Mouse (Mus musculus) heart, postnatal 14 days (tissue): ENCODE measurements around the gene Tmem63c. TPM values are rescaled to one million over a fixed set of nuclear protein-coding genes. Genes with fewer than 3 reads are reported as not detected.
A peak's percentile ranks its signal among the peaks of the same experiment; 100 is the strongest.

ENCODE experiments used
- DNase-seq, 2 experiments: peaks; one replicate each; pipeline ENCODE4 v3.0.0; 2021 to 2022
- intact Hi-C: fragments of 180-260 bp; cut with DNase I; formaldehyde crosslinking; loops from one replicate; pipeline ENCODE4 v1.15.1; 2025
- microRNA-seq, 2 experiments: library from miRNA; unstranded; fragments of <30 nt; microRNA quantifications; one replicate each; pipeline ENCODE4 v1.2.0; 2021 to 2022
- total RNA-seq, 2 experiments: library from RNA; stranded (reverse); gene quantifications; 2 replicates each; pipeline ENCODE4 v1.2.3; 2021

The Tmem63c gene
- total RNA-seq, 2 experiments from 2014 or later: 0.07 TPM; not detected in 1

DNA sequence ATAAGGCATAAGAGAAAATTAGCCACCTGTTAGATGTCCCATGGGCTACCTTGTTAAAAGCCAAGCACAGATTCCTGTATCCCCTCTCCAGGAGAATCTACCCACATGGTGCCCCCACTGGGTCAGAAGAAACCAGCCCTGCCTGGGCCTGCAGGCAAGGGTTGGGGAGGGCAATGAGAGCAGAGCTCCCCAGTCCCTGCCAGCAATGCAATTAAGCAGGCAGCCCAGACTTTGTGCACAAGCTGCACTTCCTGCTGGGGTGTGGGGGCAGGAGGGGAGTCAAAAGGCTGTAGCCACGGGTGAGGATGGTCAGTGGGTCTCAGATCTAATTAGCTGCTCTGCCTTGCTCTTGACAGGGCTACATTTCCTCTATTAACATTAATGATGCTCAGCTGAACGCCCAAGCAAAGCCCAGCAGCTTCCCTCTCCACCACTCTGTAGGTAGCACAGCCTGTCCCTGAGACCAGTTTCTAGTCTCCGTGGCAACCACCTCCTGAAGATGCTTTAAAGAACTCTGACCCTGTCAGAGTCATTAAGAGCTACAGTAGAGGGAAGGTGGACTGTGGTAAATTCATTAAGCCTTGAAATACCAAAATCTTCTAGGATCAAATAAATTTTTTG is 86.3 kb downstream of the Tmem63c start:
- DNase-seq: no peak
- intact Hi-C loops: no loop called here

DNA sequence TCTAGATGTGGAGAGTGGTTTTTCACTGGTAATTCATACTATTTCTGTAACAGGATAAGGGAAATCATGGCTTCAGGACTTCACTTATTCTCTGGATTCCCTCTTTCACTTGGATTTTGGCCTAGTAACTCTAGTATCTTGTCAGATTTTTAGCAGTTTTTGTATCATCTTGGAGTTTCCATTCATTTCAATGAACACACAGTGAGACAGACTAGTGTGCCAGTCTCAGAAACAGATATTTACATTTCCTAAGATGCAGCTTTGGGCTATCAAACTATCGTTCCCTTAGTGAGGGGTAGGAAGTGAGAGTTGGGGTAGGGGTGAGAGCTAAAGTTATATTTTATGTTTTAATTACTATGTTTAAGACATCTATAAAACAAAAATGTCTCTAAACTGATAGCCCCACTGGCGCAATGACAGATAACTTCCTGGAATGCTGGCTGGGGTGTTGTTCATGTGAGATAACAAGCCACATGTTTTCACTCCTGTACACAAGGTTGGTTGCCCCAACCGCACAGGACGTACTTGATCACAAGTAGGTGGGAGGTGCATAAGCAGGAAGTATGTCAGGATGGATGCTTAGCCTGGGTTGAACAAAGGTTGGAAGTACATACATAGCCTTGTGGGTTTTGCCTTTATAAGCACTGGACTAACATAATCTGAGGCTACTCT is 100.9 kb downstream of the Tmem63c start:
- intact Hi-C loops: no loop called here
- no peak for DNase-seq

DNA sequence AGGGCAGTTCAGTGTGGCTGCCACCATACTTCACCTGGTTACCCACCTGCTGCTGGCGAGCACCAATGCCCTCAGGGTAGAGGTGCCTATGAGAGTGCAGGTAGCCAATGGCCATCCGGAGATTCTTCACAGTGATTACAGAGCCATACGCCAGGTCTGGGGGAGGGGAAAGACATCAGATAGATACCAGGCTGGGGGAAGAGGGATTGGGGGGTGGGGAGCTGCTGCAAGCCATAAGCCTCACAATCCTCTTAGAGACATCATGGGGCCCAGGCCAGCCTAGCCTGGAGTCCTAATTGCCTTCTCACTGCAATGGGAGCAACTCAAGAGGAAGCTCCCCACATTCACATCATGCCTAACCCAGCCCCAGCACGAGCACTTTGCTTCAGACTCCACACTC is 106.1 kb downstream of the Tmem63c start:
- intact Hi-C loops: no loop called here

DNA sequence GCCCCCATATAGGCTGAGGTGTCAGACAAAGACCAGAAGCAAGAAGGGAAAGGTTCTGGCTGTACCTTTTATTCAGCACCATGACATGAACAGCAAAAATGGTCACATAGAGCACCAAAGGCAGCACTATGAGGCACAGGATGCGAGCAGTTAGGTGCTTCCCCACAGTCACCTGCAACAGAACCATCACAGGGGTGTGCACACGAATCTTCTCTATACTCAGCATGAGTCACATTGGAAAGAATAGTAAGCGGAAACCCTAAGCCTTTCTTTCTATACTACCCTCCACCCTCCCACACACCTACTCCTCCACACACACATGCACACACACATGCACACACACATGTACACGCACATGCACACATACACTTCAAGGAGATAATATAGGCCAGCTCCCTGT is 109.1 kb downstream of the Tmem63c start:
- DNase-seq: no peak
- intact Hi-C loops: loop anchor here (5.0 kb wide), 2 partner anchors 107 to 202 kb away; partner anchors contain the start of gene Noxred1

More for the DNA sequence above, 106.1 kb downstream of the Tmem63c start:
- DNase-seq: no peak

DNA sequence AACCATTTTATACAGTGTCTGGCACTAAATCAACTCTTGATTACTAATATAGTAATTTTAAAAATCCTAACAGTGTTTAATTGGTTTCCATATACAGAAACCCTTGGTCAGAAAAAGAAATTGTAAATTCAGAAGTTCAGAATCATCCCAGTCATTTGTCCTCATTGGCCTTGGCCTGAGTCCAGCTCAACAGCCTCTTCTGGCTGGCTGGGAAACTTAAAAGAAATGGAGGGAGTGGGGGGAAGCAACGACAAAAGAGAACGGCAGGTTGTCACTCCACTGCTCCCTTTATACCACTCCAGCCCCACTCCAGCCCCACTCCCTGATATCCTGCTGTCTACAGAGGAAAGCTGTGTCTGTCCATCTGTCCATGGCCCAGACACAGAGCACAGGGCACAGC is 110.0 kb downstream of the Tmem63c start:
- intact Hi-C loops: loop anchor here (5.0 kb wide), 2 partner anchors 106 to 201 kb away; partner anchors contain the start of gene Noxred1
- peak; percentile 6 to 7 for DNase-seq

DNA sequence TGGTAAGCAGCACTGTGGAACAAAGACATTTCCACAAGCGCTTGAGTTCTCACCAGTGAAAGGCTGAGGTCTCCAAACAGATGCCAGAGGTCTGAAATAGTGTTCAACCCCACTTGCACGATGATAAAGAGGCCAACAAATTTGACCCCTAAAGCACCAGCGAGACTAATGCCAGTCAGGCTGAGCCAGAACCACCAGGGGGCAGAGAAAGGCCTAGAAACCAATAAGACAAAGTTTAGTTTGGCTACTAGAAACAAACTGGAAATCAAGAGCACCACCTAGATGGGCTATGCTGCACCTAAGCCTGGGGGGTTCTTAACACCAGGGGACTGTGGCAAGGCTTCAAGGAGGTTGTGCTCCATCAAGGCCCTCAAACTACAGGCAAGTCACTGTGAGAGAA is 110.5 kb downstream of the Tmem63c start:
- peak; percentile 18 to 46 for DNase-seq
- intact Hi-C loops: loop anchor here (5.0 kb wide), 2 partner anchors 106 to 201 kb away; partner anchors contain the start of gene Noxred1

DNA sequence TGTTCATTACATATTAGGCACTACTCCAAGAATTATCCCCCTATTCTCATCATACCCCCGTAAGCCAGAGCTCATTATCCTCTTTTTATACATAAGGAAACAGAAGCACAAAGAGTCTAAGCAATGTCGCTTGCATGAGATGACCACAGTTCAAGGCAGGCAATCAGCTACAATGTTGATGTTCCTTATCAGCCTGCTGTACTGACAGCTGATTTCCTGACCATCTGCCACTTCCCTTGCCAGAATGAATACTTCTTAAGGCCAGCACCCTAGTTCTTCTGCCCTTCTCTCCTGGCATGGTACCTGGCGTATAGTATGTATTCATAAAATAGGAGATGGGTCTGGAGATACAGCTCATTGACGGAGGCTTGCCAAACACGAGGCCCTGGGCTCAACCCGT is 111.1 kb downstream of the Tmem63c start:
- DNase-seq: no peak
- intact Hi-C loops: loop anchor here (5.0 kb wide), 2 partner anchors 105 to 200 kb away; partner anchors contain the start of gene Noxred1

DNA sequence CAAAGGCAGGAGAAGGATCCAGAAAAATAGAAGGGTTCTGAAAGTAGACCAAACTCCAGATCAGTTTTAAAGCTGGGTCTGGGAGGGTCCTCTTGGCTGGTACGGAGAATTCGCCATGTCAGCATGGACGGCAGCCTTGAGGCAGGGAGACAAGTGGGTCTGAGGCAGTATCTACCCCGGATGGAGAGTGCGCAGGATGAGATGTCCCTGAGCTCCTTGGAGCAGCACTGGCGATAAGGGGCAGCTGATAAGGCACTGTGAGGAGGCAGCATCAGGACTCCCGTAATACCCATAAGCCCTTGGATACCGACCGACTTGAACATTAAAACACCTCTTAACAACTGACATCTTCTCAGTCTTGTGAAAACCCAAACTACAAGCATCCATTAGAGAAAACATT is 111.6 kb downstream of the Tmem63c start:
- intact Hi-C loops: loop anchor here (5.0 kb wide), 2 partner anchors 105 to 200 kb away; partner anchors contain the start of gene Noxred1
- DNase-seq: no peak

DNA sequence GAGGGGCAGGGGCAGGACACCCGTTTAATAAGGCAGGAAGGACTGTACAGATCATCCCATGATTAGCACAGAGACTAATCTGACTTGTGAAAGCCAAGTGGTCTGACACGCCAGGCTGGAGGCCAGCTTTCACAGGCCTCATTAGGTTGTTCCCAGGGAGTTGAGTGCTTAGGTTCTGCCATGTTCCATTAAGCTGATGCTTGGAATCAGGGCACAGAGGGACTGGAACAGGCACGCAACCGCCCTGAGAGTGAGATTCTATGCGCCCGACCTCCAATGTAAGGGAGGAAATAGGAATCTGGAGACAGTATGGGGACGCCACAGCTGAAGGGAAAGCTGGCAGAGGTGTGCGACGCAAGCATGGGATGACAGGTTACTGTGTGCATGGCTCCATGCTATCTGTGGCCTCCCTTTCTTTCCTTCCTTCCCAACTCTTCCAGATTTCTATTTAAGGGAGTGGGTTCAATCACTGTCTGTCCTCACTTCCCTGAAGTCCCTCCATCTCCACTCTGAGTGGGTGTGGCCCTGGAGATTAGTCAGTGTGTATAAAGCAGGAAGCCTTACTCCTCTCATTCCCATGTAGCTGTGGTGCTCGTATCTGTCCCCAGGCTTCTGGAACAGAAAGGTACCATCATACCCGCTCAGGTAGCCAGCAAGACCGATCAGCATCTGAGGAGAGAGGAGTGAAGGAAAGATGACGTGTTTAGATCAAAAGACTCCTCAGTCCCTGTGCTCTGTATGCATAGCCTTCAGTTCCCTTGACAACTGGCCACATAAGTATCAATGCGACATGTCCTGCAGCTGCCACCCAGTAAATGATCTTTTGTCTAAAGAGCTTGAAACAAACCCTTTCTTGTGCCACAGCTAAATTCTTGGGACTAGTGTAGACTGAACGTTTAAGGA is 116.5 kb downstream of the Tmem63c start:
- intact Hi-C loops: no loop called here
- no peak for DNase-seq

DNA sequence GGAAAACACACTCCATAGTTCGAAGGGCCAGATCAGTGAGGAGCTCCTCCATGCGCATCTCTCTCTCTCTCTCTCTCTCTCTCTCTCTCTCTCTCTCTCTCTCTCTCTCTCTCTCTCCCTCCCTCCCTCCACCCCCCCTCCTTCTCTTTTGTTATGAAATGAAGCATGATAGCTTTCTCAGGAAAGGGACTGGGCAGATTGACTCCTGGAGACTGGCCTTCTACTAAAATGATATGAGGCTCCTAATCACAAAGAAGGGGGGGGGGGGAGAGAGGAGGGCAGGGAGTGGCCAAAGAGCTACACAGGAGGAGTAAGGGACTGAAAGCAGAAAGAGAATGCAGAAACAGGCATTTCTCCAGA is 117.2 kb downstream of the Tmem63c start:
- DNase-seq: no peak
- intact Hi-C loops: no loop called here

DNA sequence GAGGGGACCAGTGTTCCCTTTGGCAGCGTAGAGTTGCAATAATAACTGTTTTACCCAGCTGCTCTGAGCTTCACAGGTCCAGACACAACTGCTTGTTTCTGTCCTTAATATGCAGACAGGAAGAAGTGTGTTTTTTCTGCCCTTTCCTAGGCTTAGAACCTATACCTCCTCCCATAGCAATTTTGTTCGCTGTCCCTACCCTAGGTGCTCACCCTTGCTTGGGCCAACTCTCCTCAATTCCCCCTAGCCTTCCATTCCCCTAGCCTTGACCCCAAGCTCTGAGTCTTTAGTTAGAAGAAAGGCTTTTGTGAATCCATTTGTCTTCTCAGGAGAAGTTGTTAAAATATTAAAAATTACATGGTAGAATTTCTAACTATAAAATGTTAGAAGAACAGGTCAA is 117.6 kb downstream of the Tmem63c start:
- no peak for DNase-seq
- intact Hi-C loops: no loop called here

Small RNA genes lying within 50 kb of the gene (microRNA-seq; reads per million reads assigned to microRNA genes)
- 0 reads per million in 2 experiments for gene Gm25847

Other genes starting within 250 kb of the Tmem63c start
- 10 to 100 TPM; 44.7 to 51.8 TPM for gene Irf2bpl, start 136.5 kb upstream of the Tmem63c start, total RNA-seq
- gene Cipc, start 74.3 kb upstream of the Tmem63c start, total RNA-seq: 10 to 100 TPM; 44.2 to 45.6 TPM
- gene Zdhhc22, start 30.9 kb upstream of the Tmem63c start, total RNA-seq: not detected
- not detected for gene Ngb, start 81.2 kb downstream of the Tmem63c start, total RNA-seq
- 10 to 100 TPM; 48.1 to 53.0 TPM for gene Gstz1, start 125.8 kb downstream of the Tmem63c start, total RNA-seq
- 10 to 100 TPM; 11.5 to 11.9 TPM for gene Pomt2, start 126.6 kb downstream of the Tmem63c start, total RNA-seq
- under 1 TPM; 0.32 to 0.57 TPM for gene Samd15, start 178.4 kb downstream of the Tmem63c start, total RNA-seq
- gene Tmed8, start 179.1 kb downstream of the Tmem63c start, total RNA-seq: 1 to 10 TPM; 5.4 to 6.0 TPM
- under 1 TPM; 0.33 to 0.66 TPM for gene Noxred1, start 217.4 kb downstream of the Tmem63c start, total RNA-seq
- gene Vipas39, start 244.9 kb downstream of the Tmem63c start, total RNA-seq: 10 to 100 TPM; 28.9 to 29.8 TPM
- 100 to 1,000 TPM; 103 to 107 TPM for gene Ahsa1, start 245.1 kb downstream of the Tmem63c start, total RNA-seq